ENCODE assay signal across 9 mouse cellular contexts in genomic region chr19:6279481-6280144, GRCm38 (mm10). TPM values are rescaled to one million over a fixed set of nuclear protein-coding genes. Genes with fewer than 3 reads are reported as not detected.
A peak's percentile ranks its signal among the peaks of the same experiment; 100 is the strongest.
DNase-seq lines count a peak whose midpoint lies in the region; ATAC-seq and TF ChIP-seq lines count a peak whose summit lies in the region.
"Had no signal": no experiment of that assay in that cellular context is flagged by ENCODE, and none has a peak within 500 bp of the region (broad histone marks: within the 10 kb centered on the region; RNA-seq: fewer than 3 reads in every experiment).

No protein-coding gene starts in this region.

- TF ChIP-seq POLR2A in testis, adult 2 months (IDR thresholded peaks at IDR 0.05; ENCODE audit: control insufficient read depth, low read depth, low read length): no peak

- H3K4me3 ChIP-seq in testis, adult 2 months (ENCODE audit: control insufficient read depth, low read depth, low read length): peak overlapping the region; percentile 87
- peak overlapping the region; percentile 89 for H3K4me3 ChIP-seq in liver, embryonic 12.5 days
- H3K4me3 ChIP-seq in stomach, postnatal 0 days (ENCODE audit: low read depth, low read length): peak overlapping the region; percentile 79; the same call in 1 of the 2 replicates

- WGBS in liver, embryonic 12.5 days (ENCODE audit: insufficient replicate concordance): 79% methylated on average over 6 of the region's 6 CpGs
- WGBS in stomach, postnatal 0 days: 71% methylated on average over 6 of the region's 6 CpGs

- DNase-seq in cerebellum, adult 8-10 months: peak; percentile 25
- DNase-seq in cerebellum, adult 18-20 months: no peak
- DNase-seq in testis, postnatal 10 days (ENCODE audit: low spot score): no peak
- no peak for DNase-seq in stomach, postnatal 0 days (ENCODE audit: low spot score)
- no peak for DNase-seq in adrenal gland, adult 18-20 months (ENCODE audit: low spot score in 2 of 2)
- DNase-seq in thymus, adult 18-20 months: no peak
- DNase-seq: adrenal gland, postnatal 25 days had no signal

- no peaks in the 10 kb centered on the region for H3K27me3 ChIP-seq in testis, adult 2 months (ENCODE audit: control insufficient read depth, insufficient read depth, low read length)
- H3K27me3 ChIP-seq in liver, embryonic 12.5 days (replicated peaks): no peaks in the 10 kb centered on the region
- H3K27me3 ChIP-seq in stomach, postnatal 0 days (ENCODE audit: control insufficient read depth, insufficient read depth, low read length): no peaks in the 10 kb centered on the region

- ATAC-seq in liver, embryonic 12.5 days: no peak
- ATAC-seq in stomach, postnatal 0 days (ENCODE audit: low FRiP score, low TSS enrichment): no peak

- H3K9ac ChIP-seq in liver, embryonic 12.5 days: peak overlapping the region; percentile 92
- H3K9ac ChIP-seq in stomach, postnatal 0 days (ENCODE audit: low read length): peak overlapping the region; percentile 56

- no peak overlapping the region for H3K27ac ChIP-seq in testis, adult 2 months (ENCODE audit: control insufficient read depth, insufficient read depth, low read depth, low read length)
- peak overlapping the region; percentile 98 for H3K27ac ChIP-seq in liver, embryonic 12.5 days
- H3K27ac ChIP-seq in stomach, postnatal 0 days (replicated peaks): peak overlapping the region; percentile 94

- H3K9me3 ChIP-seq in liver, embryonic 12.5 days (replicated peaks): no peaks in the 10 kb centered on the region
- no peaks in the 10 kb centered on the region for H3K9me3 ChIP-seq in stomach, postnatal 0 days (ENCODE audit: control insufficient read depth, low read length)

- H3K4me2 ChIP-seq in liver, embryonic 12.5 days: peak overlapping the region; percentile 93
- H3K4me2 ChIP-seq in stomach, postnatal 0 days (replicated peaks; ENCODE audit: low read depth): peak overlapping the region; percentile 91

- H3K4me1 ChIP-seq in testis, adult 2 months (ENCODE audit: control insufficient read depth, insufficient read depth, low read length): peaks cover 7% of the 10 kb centered on the region
- H3K4me1 ChIP-seq in liver, embryonic 12.5 days: peaks cover 89% of the 10 kb centered on the region
- H3K4me1 ChIP-seq in stomach, postnatal 0 days (replicated peaks; ENCODE audit: control insufficient read depth, insufficient read depth): peaks cover 9% of the 10 kb centered on the region

- no peak for TF ChIP-seq CTCF in testis, adult 2 months (IDR thresholded peaks at IDR 0.05; ENCODE audit: control insufficient read depth, insufficient read depth, insufficient replicate concordance, low read depth, low read length)
- TF ChIP-seq CTCF in stomach, postnatal 0 days (IDR thresholded peaks at IDR 0.05; ENCODE audit: low read depth): no peak

- no peak for TF ChIP-seq EP300 in stomach, postnatal 0 days (optimal IDR thresholded peaks at IDR 0.05)

- H3K36me3 ChIP-seq in testis, adult 2 months (ENCODE audit: control insufficient read depth, insufficient read depth, low read length): peaks cover 1% of the 10 kb centered on the region
- H3K36me3 ChIP-seq in liver, embryonic 12.5 days: peaks cover 57% of the 10 kb centered on the region
- peaks cover 10% of the 10 kb centered on the region; the same call in 1 of the 2 replicates for H3K36me3 ChIP-seq in stomach, postnatal 0 days (ENCODE audit: control insufficient read depth, insufficient read depth, low read length)

RNA-seq across cellular contexts. Expression of gene Ehd1, which starts 3.1 kb away (rescaled TPM):
- polyA plus RNA-seq in testis, adult 2 months (2012; rRNA removed): 521 and 642 TPM in 2 replicates
- polyA plus RNA-seq in liver, embryonic 12.5 days (2016; fragmentation: Nextera tagmentation; extraction: Ambion mirVana): 85.4 and 91.9 TPM in 2 replicates
- polyA plus RNA-seq in stomach, postnatal 0 days (2015; fragmentation: Nextera tagmentation; extraction: Ambion mirVana): 62.0 and 63.8 TPM in 2 replicates
- 100 to 1,000 TPM; 112 to 157 TPM for total RNA-seq in adrenal gland, adult 18-20 months (2021)

RNA-seq across cellular contexts. Expression of gene Cdc42bpg, which starts 26.6 kb away (rescaled TPM):
- 5.3 and 5.4 TPM in 2 replicates for polyA plus RNA-seq in testis, adult 2 months (2012; rRNA removed)
- polyA plus RNA-seq in liver, embryonic 12.5 days (2016; fragmentation: Nextera tagmentation; extraction: Ambion mirVana): 0.20 TPM in 2 replicates
- polyA plus RNA-seq in stomach, postnatal 0 days (2015; fragmentation: Nextera tagmentation; extraction: Ambion mirVana): 1.3 and 1.9 TPM in 2 replicates
- 10 to 100 TPM; 15.1 to 19.3 TPM for total RNA-seq in adrenal gland, adult 18-20 months (2021)

RNA-seq across cellular contexts. Expression of gene Atg2a, which starts 38.1 kb away (rescaled TPM):
- 40.2 and 40.5 TPM in 2 replicates for polyA plus RNA-seq in testis, adult 2 months (2012; rRNA removed)
- 7.1 and 8.2 TPM in 2 replicates for polyA plus RNA-seq in liver, embryonic 12.5 days (2016; fragmentation: Nextera tagmentation; extraction: Ambion mirVana)
- polyA plus RNA-seq in stomach, postnatal 0 days (2015; fragmentation: Nextera tagmentation; extraction: Ambion mirVana): 4.8 and 6.0 TPM in 2 replicates
- total RNA-seq in adrenal gland, adult 18-20 months (2021): 10 to 100 TPM; 26.4 to 37.1 TPM

RNA-seq across cellular contexts. Expression of gene Ppp2r5b, which starts 43.9 kb away (rescaled TPM):
- polyA plus RNA-seq in testis, adult 2 months (2012; rRNA removed): 4.6 TPM in 2 replicates
- 6.4 TPM in 2 replicates for polyA plus RNA-seq in liver, embryonic 12.5 days (2016; fragmentation: Nextera tagmentation; extraction: Ambion mirVana)
- 14.7 and 15.0 TPM in 2 replicates for polyA plus RNA-seq in stomach, postnatal 0 days (2015; fragmentation: Nextera tagmentation; extraction: Ambion mirVana)
- total RNA-seq in adrenal gland, adult 18-20 months (2021): 100 to 1,000 TPM in 1 of 2 experiments, 10 to 100 TPM in 1; 97.0 to 115 TPM

RNA-seq across cellular contexts. Expression of gene Gpha2, which starts 53.4 kb away (rescaled TPM):
- 3.8 and 4.3 TPM in 2 replicates for polyA plus RNA-seq in testis, adult 2 months (2012; rRNA removed)
- not detected in 2 replicates for polyA plus RNA-seq in liver, embryonic 12.5 days (2016; fragmentation: Nextera tagmentation; extraction: Ambion mirVana)
- 0.17 and 0.46 TPM in 2 replicates for polyA plus RNA-seq in stomach, postnatal 0 days (2015; fragmentation: Nextera tagmentation; extraction: Ambion mirVana)
- 10 to 100 TPM; 21.9 to 24.2 TPM for total RNA-seq in adrenal gland, adult 18-20 months (2021)
